Mouse (Mus musculus) testis, postnatal 14 days (tissue): ENCODE measurements at regions not wholly inside any gene's neighbourhood (a gene's known extent, or its start where the extent isn't known, plus 50 kb on each side); places are given as distances from the start of the nearest gene placed in this dataset.
"Not testable (repeated sequence)": the region's sequence is repeated elsewhere in the genome, so short reads cannot be mapped to it uniquely, and the experiment has no call there.

ENCODE experiments used
- DNase-seq: peaks from one replicate; pipeline ENCODE4 v3.0.0; 2021; ENCODE audit warnings: low spot score

DNA sequence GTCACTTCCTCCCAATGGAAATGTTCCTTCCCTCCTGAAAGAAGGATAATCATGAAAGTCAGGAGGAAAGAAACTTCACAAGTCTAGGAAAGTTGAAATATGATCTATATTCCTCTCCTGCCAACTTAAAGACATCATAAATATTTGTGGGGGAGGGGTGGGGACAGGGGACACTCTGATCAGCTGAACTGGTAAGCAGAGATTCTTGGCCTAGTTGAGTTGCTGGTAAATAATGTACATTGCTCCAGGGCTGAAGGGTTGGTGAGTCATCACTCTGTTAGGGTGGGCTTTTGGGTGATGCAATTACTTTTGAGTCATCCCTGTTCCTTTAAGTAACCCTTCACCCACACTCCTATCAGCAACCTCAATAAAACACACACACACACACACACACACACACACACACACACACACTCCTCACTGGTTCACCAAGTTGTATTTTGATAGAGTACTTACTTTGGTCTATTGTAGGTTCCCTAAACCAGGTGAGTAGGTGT is 56.0 kb downstream of the Ccdc71l start:
- DNase-seq = no peak

DNA sequence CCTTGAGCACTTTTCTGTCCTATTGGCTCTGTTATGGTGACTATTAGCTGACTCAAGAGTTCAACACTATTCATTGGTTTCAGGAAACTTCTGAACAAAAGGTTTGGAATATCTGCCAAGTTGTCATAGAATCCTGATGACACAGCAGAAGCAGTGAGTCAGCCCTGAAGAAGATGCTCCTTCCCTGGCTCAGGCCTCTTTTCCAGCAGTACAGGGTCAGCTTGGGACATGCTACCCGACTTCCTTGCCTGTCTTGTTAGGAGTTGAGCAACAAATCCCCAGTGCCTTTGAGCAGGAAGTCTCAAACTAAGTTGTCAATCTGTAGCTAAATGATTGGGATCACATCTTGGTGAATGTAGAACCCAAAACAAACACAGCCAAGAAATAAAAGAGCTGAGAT is 56.6 kb downstream of the Ccdc71l start:
- DNase-seq = no peak

DNA sequence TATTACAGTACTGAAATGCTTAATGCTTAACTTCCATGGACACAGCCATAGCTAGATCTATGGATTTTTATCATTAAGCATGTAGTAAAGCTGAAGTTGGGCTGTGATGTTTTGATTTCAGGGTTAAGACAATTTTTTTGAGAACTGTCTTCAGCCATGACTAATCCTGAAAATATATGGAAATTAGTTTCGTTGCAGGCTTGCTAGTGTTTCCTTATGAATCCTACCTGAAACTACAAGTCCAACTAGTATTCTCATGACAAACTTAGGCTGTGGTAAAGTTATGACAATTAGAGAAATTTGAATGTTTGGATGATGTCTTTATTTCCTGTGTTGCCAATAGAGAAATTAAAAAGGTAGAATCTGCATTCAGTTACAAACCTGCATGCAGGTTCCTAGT is 59.7 kb downstream of the Ccdc71l start:
- no peak for DNase-seq

DNA sequence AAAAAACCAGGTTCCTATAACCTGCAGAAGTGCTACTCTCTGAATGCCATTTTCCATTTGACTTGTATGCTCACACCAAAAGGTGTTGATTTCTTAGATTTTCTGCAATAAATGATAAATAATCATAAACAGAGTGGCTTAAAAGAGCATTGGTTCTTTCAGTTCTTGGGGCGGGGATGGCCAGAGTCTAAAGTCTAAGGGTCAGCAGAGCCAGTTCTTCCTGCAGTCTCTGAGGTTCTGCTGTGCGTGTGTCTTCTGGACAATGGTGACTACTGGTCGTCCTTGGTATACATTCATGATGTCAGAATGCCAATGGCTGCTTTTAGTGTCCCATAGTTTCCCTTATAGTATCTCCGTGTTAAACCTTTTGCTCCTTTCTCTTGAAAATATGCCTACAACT is 66.3 kb downstream of the Ccdc71l start:
- no peak for DNase-seq

DNA sequence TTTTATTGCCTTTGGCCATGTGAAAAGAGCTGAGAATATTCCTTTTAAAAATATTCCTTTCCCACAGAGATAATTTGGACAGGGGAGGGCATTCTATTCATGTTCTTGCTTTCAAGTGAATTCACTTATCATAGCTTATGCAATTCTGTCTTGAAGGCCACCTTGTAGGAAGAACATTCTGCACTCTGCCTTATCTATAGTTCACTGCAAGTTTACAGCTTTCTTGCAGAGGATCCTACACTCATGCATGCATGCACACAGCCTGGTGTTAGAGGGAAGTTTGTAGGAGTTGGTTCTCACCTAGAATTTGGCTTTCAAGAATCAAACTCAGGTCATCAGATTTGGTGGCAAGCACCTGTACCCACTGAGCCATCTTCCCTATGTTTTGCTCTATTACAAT is 67.4 kb downstream of the Ccdc71l start:
- peak; percentile 11 for DNase-seq

DNA sequence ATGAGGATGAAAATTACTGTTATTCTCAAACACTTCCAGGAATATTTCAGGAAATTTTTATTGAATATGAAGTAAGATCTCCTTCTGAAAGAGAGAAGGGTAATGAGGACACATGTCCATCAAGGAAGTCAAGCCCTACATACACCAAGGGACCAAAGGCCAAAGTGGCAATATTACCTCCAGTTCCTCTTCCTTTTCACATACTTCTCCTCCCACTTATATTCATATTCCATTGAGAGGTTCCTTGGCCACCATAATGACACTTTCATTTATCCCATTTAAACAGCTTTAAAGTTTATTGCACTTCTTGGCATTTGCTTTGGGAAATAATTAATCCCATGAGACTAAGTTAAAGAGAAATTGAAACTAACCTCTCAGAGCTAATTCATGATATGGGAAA is 70.9 kb downstream of the Ccdc71l start:
- DNase-seq = no peak

DNA sequence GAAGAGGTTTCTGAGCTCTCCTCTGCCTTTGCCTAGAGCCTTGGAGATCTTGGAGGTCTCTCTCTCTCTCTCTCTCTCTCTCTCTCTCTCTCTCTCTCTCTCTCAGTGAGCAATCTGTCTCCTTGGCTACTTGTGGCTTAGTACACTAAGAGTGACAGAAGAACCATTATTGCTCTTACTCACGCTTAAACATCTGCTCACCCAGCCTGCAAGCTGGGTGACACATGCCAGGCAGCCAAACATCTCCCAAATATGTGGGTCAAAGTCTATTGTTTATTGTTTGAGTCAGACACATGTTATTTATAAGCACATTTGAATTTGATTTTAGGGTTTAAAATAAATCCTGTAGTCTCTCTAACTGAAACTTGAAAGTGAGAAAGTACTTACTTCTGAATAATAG is 72.7 kb downstream of the Ccdc71l start:
- DNase-seq = no peak

DNA sequence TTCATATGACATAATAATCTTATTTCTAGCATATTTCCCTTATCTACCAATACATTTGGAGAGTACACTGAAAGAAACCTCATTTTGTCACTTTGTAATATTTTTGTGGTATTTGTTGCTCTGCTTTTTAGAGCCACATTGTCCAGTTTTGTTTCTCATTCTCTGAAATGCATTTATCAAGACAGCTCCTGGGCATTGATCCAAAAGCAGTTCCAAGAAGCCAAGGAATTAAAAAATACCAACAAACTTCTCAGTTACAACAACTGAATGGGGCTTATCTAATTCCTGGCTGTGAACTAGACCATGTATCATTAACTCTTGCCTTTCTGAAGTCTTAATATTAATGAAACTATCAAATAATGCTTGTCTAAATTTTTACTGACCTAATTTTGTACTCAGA is 76.3 kb downstream of the Ccdc71l start:
- DNase-seq = peak; percentile 61

DNA sequence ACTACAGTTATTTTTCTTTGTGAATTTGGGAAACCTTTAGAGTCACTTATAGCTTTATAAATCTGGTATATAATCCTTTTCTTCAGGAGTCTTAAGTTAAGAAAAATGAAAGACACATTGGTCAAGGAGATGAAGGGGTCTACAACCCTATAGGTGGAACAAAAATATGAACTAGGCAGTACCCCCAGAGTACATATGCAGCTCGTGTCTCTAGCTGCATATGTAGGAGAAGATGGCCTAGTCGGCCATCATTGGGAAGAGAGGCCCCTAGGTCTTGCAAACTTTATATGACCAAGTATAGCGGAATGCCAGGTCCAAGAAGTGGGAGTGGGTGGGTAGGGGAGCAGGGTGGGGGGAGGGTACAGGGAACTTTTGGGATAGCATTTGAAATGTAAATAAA is 76.7 kb downstream of the Ccdc71l start:
- DNase-seq = not testable (repeated sequence)

DNA sequence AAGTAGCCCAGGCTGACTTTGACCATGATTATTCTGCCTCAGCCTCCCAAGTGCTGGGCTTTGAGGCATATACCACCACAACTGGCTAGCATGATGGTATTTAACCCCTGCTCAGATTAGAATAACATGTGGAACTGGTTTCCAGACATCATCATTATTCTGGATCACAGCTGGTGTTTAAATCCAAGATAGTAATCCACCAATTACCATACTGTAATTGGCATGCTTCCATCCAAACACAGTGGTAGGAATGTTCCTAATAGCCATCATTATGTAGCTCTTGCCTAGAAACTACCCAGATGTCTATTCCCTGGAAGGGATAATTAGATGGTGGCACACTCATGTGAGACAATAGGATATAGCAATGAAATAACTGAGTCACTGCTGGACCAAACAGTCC is 77.4 kb downstream of the Ccdc71l start:
- DNase-seq = no peak

DNA sequence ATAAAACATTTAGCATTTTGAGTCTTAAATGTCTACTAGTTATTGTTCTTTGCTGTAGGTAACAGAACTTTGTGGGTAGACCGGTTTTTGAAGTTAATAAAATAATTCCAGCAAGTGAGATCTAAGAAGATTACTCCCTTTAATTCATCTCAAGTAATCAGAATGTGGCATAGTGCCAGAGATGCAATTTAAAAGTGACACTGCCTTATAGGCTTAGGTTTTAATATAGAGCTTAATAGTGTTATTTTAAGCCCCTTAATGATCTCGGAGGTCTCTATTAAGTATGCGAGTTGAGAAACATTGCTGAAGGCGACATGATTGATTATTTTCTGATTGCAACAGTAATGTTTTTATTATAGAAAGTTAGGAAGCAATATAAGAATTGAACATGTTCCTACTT is 78.3 kb downstream of the Ccdc71l start:
- DNase-seq = no peak

DNA sequence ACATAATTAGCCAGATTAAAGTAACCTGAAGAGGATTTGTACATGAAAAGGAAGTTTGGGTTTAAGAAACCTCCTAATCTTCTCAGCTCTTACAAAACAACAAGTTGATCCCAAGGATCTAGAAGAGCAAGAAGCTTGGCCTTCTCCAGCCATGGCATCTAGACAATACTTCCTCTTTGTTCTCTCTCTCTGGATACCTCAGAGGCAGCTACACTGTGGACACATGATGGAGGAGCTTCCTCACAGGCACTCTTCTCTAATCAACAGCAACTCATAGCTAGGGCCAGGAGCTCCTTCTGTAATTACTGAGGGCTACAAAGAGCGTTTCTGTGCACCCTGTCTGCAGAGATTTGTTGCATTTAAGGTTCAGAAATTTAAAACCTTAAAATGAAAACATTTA is 79.9 kb downstream of the Ccdc71l start:
- DNase-seq = no peak

DNA sequence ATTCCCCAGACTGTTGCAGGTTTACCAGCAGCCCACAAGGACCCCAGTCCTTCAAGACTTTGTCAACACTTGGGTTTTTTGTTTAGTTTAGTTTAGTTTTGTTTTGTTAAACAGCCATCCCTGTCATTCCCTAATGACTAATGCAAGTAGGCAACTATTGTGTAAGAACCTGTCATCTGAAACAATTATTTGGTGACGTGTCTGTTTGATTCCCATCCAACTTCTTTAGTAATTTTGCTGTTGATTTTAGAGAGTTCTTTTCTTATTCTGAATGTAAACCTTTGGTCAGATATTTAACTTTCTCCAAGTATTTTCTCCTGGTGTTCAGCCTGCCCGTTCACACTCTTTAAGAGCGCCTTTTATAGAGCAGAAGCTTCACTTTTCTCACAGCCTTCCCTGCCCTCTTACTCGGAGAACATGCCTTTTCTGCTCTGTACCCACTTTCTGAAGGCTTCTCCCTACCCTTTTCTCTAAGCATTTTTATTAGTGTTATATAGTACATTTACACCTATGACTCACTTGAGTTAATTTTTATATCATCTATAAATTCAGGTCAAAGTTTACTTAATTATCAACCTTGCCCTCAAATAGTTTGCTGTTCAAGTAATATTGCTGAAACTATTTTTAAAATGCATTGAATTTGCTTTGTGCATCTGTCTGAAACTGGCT is 82.0 kb downstream of the Ccdc71l start:
- no peak for DNase-seq

DNA sequence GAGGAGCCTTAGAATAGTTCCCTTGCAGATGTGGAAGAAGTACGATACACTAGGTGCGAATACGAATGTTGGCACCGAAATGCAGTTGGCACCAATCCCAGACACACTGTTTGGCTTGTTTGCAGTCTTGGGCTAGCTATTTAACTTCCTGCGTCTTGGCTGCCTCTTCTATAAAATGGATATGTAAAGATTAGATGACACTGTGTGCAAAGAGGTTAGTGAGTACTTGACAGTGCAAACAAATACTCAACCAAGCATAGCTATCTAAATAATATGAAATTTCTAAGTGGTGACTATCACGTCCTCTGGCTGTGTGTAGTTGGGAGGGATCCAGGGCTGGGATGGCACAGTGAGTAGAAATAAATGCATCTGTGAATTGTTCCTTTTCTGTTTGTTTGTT is 86.9 kb downstream of the Ccdc71l start:
- no peak for DNase-seq

DNA sequence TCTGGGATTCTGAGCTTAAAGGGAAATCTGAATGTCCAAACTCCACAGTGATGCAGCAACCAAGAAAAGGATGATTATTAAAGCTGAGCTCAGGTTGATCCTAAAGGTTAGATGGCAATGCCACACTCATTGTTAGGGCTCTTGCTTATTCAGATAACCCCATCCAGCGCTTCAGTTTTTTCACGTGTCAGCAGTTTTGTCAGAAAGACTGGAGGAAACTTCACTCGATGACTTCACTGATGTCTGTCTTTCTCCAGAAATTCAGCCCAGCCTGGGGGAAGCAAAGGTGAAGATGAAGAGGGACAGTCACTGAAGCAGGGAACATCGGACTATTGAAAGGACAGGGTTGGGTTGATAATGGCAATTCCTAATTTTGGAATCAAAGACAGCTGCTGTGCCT is 91.4 kb downstream of the Ccdc71l start:
- no peak for DNase-seq

DNA sequence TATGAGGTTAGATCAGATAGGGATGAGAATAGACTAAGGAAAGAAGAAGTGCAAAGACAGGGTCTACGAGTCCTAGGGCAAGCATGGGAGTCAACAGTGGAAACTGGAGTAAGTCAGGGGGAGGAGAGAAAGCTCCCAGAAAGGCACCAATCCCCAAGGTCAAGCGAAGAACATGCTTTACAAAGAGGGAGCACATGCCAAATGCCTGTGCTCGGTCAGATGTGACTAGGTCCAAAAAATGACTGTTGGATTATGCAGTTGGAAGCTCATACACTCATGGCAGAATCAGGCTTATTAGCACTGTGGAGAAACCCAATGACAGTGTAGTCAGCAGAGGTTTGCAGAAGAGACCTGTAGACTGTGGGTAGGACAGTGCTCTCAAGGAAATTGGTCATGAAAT is 100.9 kb downstream of the Ccdc71l start:
- no peak for DNase-seq

DNA sequence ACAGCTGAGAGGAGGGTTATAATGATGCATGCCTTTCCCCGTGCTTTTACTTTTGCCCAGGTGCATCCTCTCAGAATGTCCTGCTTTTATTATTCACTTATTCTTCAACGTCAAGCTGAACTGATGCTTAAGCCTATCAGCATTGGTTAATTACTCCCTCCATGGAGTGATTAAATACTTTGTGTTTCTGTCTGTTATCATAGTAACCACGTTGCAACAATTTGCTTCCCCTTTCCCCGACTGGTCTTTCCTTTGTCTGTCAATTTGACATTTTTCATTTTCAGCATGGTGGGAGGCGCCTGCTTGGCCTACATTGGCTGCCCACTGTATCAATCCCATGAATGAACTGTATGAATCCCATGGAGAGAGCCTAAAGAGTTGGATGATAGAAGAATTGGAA is 101.8 kb downstream of the Ccdc71l start:
- no peak for DNase-seq

DNA sequence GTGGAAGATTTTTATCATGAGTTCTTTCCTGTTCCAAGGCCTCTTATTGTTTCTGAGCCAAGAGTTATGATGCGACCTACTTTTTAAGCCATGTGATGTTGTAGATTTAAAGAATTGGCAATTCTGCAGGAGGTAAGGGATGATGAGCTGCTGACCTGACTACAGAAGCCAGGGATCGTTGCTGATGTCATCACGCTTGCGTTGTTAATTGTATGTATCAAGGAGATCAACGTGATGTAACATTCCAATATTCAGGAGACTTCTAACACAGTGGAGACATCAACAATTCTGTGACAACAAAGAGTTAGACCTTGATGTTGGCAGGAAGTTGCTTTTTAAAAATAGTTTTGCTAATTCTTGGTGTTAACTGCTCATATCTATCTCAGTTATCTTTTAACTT is 102.5 kb downstream of the Ccdc71l start:
- no peak for DNase-seq

DNA sequence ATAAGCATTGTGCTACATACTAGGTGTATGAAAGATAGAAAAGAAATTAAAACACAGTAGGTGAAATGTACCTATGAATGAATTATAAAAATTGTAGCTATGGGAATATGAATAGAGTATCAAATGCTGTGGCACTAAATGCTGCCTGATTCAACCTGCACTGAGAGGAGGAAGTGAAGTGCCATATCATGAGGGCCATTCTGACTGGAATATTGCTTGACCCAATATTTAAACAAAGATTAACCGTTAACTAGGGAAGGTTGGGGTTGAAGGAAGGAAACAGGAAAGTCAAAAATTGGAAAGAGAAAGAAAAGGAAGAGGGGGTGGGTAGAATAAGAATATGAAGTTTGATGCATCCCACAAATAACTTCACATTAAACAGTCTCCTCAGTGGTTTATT is 103.8 kb downstream of the Ccdc71l start:
- DNase-seq = no peak

DNA sequence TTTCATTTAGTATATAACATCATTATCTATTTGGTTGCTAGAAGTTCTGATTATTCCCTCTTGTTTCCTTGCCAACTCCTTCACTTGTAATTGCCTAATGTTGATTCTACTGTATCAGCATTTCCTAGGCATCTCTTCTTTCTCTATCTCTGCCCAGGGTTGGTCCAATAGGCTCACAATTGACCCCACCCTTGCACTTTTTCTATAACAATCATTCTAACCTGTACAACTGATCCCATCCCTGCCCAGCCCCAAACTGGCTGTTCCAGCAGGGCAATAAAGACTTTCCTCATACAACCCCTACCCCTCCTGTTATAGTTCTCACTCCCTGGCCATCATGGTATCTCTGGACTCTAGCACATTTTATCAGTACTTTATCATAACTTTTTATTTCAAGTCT is 104.3 kb downstream of the Ccdc71l start:
- DNase-seq = no peak

DNA sequence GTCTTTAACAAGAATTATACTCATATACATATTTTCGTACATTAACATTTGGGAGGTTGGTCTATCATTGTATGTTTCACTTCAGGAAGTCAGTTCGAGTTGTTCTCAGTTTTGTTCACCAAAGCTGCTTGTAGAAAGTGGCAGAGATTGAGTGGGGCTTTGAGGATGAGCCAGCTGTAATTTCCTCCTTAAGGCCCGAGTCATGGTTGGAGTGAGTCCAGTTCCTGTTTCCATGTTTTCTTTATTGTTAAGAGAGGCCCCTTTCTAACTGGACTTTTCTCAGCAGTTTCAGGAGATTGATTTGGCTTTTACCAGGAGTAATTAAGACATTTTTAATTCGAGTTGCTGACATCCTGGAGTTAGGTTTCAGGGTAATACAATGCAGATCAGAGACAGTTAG is 107.7 kb downstream of the Ccdc71l start:
- no peak for DNase-seq

DNA sequence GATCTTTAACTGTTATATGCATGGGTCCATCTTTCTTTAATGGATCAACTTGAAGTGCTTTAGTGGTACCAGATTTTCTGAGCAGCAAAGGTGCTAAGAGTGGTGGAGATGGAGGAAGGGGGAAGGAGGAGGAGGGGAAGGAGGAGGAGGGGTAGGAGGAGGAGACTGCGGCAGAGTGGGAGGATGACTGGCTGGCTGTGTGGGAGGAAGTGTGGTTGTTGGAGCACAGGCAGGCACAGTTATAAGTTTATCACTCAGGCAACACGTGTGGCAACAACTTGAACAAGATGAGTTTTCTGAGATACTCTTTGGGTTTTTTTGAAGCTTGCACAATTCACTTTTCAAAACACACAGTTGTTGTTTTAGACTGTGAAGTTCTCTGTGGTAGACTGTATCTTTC is 108.2 kb downstream of the Ccdc71l start:
- no peak for DNase-seq

DNA sequence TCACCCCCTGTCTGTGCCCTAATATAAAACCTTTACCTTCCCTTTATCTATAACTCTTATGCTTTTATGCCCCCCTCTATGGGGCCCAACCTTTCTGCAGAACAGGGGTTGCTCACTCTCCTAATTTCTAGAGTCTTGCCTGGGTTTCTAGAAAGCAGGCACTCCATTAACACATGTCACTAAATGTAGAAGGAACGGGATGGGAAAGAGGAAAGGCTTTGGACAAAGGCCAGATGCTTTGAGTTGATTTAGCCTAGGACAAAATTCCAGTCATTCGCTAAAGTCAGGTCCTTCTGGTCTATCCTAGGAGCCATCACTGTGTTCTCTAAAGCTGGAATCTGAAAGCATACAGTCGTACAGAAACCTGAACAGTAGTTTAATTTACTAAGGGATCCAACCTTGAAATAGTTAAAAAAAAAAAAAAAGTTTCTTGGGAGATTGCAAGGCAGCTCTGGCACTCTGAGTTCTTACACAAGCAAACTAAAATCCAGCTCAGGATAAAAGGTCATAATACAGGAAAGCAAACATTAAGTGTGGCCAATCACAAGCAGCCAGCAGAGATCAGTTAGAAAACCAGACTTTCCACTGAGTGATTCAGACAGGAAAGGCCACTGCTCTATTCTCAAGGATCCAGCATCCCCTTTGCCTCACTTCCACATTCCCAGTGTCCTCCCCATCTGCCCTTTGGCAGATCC is 109.5 kb downstream of the Ccdc71l start:
- no peak for DNase-seq

DNA sequence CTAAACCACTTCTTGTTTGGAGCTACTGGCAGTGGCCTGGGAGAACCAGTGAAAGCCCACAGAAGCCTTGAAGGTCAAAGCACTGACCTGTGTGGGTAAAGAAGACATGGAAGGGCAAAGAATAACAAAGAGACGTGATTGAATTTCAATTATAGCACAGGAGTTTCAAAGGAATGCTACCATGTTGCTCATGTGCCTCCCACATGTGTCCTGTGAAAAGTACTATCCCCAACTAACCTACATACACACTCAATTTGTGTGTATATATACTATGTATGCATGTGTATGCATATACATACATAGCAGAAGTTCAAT is 110.0 kb downstream of the Ccdc71l start:
- no peak for DNase-seq
